Mouse (Mus musculus) stomach, embryonic 15.5 days (tissue): ENCODE results near the gene Gas2l3. TPM values are rescaled to one million over a fixed set of nuclear protein-coding genes. Genes with fewer than 3 reads are reported as not detected.

ENCODE experiments used
- ATAC-seq: fragments of 200-750 bp; cut with Nextera tagmentation; 2 replicates; pipeline ENCODE4 v1.8.0; 2017; ENCODE audit warnings: low read depth, moderate number of reproducible peaks, moderate TSS enrichment; ENCODE audit not compliant: insufficient read depth, low FRiP score
- H3K27ac ChIP-seq: fragments of 300-500 bp; sonication (generic); 2 replicates; pipeline ENCODE4 v1.5.1; 2015; ENCODE audit warnings: mild to moderate bottlenecking, inconsistent platforms
- H3K27me3 ChIP-seq: fragments of 300-500 bp; sonication (generic); replicated peaks from 2 replicates; pipeline ENCODE4 v1.6.1; 2015; ENCODE audit warnings: inconsistent platforms
- H3K36me3 ChIP-seq: fragments of 300-500 bp; sonication (generic); 2 replicates; pipeline ENCODE4 v1.6.1; 2015; ENCODE audit warnings: inconsistent platforms
- H3K4me1 ChIP-seq: fragments of 300-500 bp; sonication (generic); 2 replicates; pipeline ENCODE4 v1.6.1; 2015; ENCODE audit warnings: inconsistent platforms
- H3K4me2 ChIP-seq: fragments of 300-500 bp; sonication (generic); 2 replicates; pipeline ENCODE4 v1.6.1; 2015; ENCODE audit warnings: mild to moderate bottlenecking, inconsistent platforms
- H3K4me3 ChIP-seq: fragments of 300-500 bp; sonication (generic); replicated peaks from 2 replicates; pipeline ENCODE4 v1.5.1; 2015; ENCODE audit warnings: inconsistent platforms
- H3K9ac ChIP-seq: fragments of 300-500 bp; sonication (generic); 2 replicates; pipeline ENCODE4 v1.6.1; 2015; ENCODE audit warnings: inconsistent platforms
- H3K9me3 ChIP-seq: fragments of 300-500 bp; sonication (generic); 2 replicates; pipeline ENCODE4 v1.6.1; 2016; ENCODE audit warnings: inconsistent platforms
- WGBS: fragments of 180-500 bp; shearing (Covaris S2); methylation state at CpG from one replicate; pipeline ENCODE4 v1.1.7; 2015; 5-methylcytosine and 5-hydroxymethylcytosine counted together
- polyA plus RNA-seq: library from polyadenylated mRNA; unstranded; fragments of >200 nt; fragmentation: Nextera tagmentation; extraction: Ambion mirVana; gene quantifications from 2 replicates; pipeline ENCODE4 v1.2.1, GENCODE M21; 2015

Gas2l3 gene
- polyA plus RNA-seq, 1 experiment from 2014 or later: 15.6 TPM

DNA sequence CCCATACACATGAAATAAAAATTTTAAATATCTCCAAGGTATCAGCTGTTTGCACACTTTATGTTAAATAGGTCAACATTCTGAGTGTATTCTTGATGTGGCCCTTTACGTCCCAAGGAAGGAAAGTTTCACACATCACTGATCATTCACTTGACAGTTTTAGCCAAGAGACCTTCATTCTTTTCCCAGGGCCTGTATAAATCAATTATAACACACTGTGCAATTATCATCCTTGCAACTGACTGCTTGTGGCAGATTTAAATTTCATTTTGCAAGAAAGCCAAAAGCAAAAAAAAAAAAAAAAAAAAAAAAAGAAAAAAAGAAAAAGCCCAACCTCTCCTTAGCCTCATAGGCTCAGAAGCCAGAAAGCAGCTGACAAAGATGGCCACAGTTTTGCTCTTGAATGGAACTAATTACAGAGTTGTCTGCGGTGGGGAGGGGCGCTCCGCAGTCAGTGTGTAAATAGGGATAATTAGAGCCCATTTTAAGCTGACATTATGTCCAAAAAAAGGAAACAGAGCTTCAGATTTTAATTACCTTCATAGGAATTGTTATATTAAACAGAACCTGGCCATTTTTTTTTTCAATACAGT is 52.1 kb downstream of the Gas2l3 start:
- ATAC-seq: no peak
- 81% methylated on average over 4 of the region's 4 CpGs for WGBS
- Histone ChIP-seq H3K27me3 (no peaks in the 10 kb centered on the region), H3K9ac (no peak overlapping the region), H3K4me3 (no peak overlapping the region), H3K27ac (no peak overlapping the region), H3K4me1 (no peaks in the 10 kb centered on the region), H3K9me3 (no peaks in the 10 kb centered on the region), H3K4me2 (no peak overlapping the region), H3K36me3 (no peaks in the 10 kb centered on the region)

- no peak for ATAC-seq
- Histone ChIP-seq H3K36me3 (no peaks in the 10 kb centered on the region), H3K4me3 (no peak overlapping the region), H3K27ac (no peak overlapping the region), H3K9ac (no peak overlapping the region), H3K4me1 (no peaks in the 10 kb centered on the region), H3K4me2 (no peak overlapping the region), H3K9me3 (no peaks in the 10 kb centered on the region), H3K27me3 (no peaks in the 10 kb centered on the region)
- 77% methylated on average over 3 of the region's 3 CpGs for WGBS
These were observed 57.3 kb downstream of the Gas2l3 start for GRCm38 (mm10) chr10:89386461-89386860.

GRCm38 (mm10) chr10:89383462-89383861 is 60.3 kb downstream of the Gas2l3 start:
- no peak overlapping the region for H3K27ac ChIP-seq
- H3K9me3 ChIP-seq: no peaks in the 10 kb centered on the region
- no peak for ATAC-seq
- H3K9ac ChIP-seq: no peak overlapping the region
- H3K4me3 ChIP-seq: no peak overlapping the region
- H3K36me3 ChIP-seq: no peaks in the 10 kb centered on the region
- no peak overlapping the region for H3K4me2 ChIP-seq
- H3K27me3 ChIP-seq: no peaks in the 10 kb centered on the region
- no peaks in the 10 kb centered on the region for H3K4me1 ChIP-seq
- 7% methylated on average over 5 of the region's 5 CpGs for WGBS

- Histone ChIP-seq H3K9ac (no peak overlapping the region), H3K27me3 (no peaks in the 10 kb centered on the region), H3K4me2 (no peak overlapping the region), H3K4me1 (no peaks in the 10 kb centered on the region), H3K27ac (no peak overlapping the region), H3K36me3 (no peaks in the 10 kb centered on the region), H3K4me3 (no peak overlapping the region), H3K9me3 (no peaks in the 10 kb centered on the region)
- ATAC-seq: no peak
- 66% methylated on average over 4 of the region's 4 CpGs for WGBS
These were observed 66.0 kb downstream of the Gas2l3 start for GRCm38 (mm10) chr10:89377750-89378149.

- no peak for ATAC-seq
- H3K4me3 ChIP-seq: no peak overlapping the region
- H3K4me1 ChIP-seq: no peaks in the 10 kb centered on the region
- no peak overlapping the region for H3K27ac ChIP-seq
- H3K9ac ChIP-seq: no peak overlapping the region
- WGBS: 13% methylated on average over 1 of the region's 1 CpGs
- H3K9me3 ChIP-seq: no peaks in the 10 kb centered on the region
- H3K27me3 ChIP-seq: no peaks in the 10 kb centered on the region
- H3K36me3 ChIP-seq: no peaks in the 10 kb centered on the region
- no peak overlapping the region for H3K4me2 ChIP-seq
These were observed 73.7 kb downstream of the Gas2l3 start for GRCm38 (mm10) chr10:89370051-89370450.

GRCm38 (mm10) chr10:89358933-89359332 is 84.8 kb downstream of the Gas2l3 start:
- no peak overlapping the region for H3K9ac ChIP-seq
- no peaks in the 10 kb centered on the region for H3K27me3 ChIP-seq
- no peak overlapping the region for H3K27ac ChIP-seq
- H3K4me3 ChIP-seq: no peak overlapping the region
- no peaks in the 10 kb centered on the region for H3K4me1 ChIP-seq
- no peaks in the 10 kb centered on the region for H3K9me3 ChIP-seq
- H3K36me3 ChIP-seq: no peaks in the 10 kb centered on the region
- H3K4me2 ChIP-seq: no peak overlapping the region
- ATAC-seq: no peak
- 69% methylated on average over 3 of the region's 3 CpGs for WGBS

Other genes with a start within 250 kb of the Gas2l3 start
- 0.64 and 0.84 TPM in 2 replicates for gene Ano4, start 99.2 kb downstream of the Gas2l3 start, polyA plus RNA-seq
- 9.9 and 12.0 TPM in 2 replicates for gene Nr1h4, start 89.6 kb upstream of the Gas2l3 start, polyA plus RNA-seq
- gene Slc17a8, start 177.3 kb upstream of the Gas2l3 start, polyA plus RNA-seq: not detected in 2 replicates
- 7.1 and 7.7 TPM in 2 replicates for gene Scyl2, start 242.3 kb upstream of the Gas2l3 start, polyA plus RNA-seq